Mouse (Mus musculus) CD4-positive naive resting alpha-beta T cell, adult 57 days (primary cell): Measurements from ENCODE around the gene Nat8f6. TPM values are rescaled to one million over a fixed set of nuclear protein-coding genes. Genes with fewer than 3 reads are reported as not detected.

ENCODE experiments used
- total RNA-seq: library from RNA; stranded (reverse); gene quantifications from one replicate; pipeline ENCODE4 v1.2.4, GENCODE M21; 2023

Nat8f6 gene
- not detected for total RNA-seq

DNA sequence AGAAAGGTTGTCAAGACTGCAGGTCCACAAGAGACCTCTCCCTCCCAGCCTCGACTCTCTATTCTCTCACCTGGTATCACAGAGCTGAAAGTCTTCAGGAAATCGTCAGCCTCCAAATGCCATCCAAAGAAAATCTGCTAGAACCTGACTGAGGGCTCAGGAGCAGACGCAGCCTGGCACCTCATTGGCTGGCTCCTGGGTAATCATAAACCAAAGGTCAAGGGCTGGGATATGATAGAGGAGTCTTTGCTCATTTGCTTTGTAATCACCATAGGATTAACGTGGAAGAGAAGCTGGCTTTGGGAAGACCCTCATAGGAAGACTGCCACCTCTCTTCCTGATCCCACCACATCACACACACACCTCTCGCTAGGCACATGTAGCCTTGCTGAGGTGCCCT, at the start of gene Nat8f6, which contains the start of gene Nat8f5:
Nat8f6 (minus strand) TSS at position 118 of the 400 bp plus-strand sequence.
Nat8f5 (minus strand) TSS at position 136 of the 400 bp plus-strand sequence.

DNA sequence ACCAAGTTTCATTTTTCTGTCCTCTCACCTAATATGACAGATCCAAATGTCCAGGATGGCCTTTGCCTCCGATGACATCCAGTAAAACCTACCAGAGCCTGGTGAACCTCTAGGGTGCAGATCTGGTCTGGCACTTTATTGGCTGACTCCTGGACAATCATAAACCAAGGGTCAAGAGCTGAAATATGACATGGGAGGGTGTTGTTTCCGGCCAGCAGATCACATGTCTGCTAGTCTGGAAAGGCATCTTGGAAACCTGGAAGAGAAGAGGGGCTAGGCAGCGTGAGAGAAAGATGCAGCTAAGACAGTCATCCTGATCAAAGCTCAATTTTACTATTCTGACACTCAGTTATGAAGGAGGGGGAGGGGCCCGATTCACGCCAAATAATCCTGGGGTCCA, 48.3 kb upstream of the Nat8f6 start, which contains the start of gene Nat8f2:
Nat8f2 (minus strand) TSS at position 153 of the 400 bp plus-strand sequence.

GRCm38 (mm10) chr6:85831796-85832321, 11.1 kb upstream of the Nat8f6 start, which contains the start of gene Nat8:
Gene Nat8, minus strand, starts transcription at chr6:85832082.

GRCm38 (mm10) chr6:85765532-85765931, 55.2 kb downstream of the Nat8f6 start, which contains the start of gene Nat8f3:
Gene Nat8f3, minus strand, starts transcription at chr6:85765754.

Other genes starting within 250 kb of the Nat8f6 start
- 3.5 TPM for gene Alms1, start 233.4 kb downstream of the Nat8f6 start, total RNA-seq
- not detected for gene Nat8f7, start 107.7 kb downstream of the Nat8f6 start, total RNA-seq
- gene Nat8f3, start 55.2 kb downstream of the Nat8f6 start, total RNA-seq: not detected
- not detected for gene Nat8f5, start within 50 bp of the Nat8f6 start, total RNA-seq
- not detected for gene Nat8, start 11.1 kb upstream of the Nat8f6 start, total RNA-seq
- gene Nat8f2, start 48.2 kb upstream of the Nat8f6 start, total RNA-seq: 0.71 TPM
- gene Nat8f4, start 83.9 kb upstream of the Nat8f6 start, total RNA-seq: 6.1 TPM
- gene Tprkb, start 90.9 kb upstream of the Nat8f6 start, total RNA-seq: 24.2 TPM
- 1.2 TPM for gene Nat8f1, start 94.7 kb upstream of the Nat8f6 start, total RNA-seq
- 291 TPM for gene Dusp11, start 140.7 kb upstream of the Nat8f6 start, total RNA-seq
- not detected for gene Figla, start 195.2 kb upstream of the Nat8f6 start, total RNA-seq
- gene Add2, start 207.7 kb upstream of the Nat8f6 start, total RNA-seq: 0.74 TPM